Mouse (Mus musculus) brain, adult 2 months (tissue): Measurements from ENCODE around the gene Rita1.

Source experiments
- DNase-seq: peaks from one replicate; pipeline ENCODE4 v3.0.0; 2011; ENCODE audit warnings: low read depth, low spot score

Rita1 gene

DNA sequence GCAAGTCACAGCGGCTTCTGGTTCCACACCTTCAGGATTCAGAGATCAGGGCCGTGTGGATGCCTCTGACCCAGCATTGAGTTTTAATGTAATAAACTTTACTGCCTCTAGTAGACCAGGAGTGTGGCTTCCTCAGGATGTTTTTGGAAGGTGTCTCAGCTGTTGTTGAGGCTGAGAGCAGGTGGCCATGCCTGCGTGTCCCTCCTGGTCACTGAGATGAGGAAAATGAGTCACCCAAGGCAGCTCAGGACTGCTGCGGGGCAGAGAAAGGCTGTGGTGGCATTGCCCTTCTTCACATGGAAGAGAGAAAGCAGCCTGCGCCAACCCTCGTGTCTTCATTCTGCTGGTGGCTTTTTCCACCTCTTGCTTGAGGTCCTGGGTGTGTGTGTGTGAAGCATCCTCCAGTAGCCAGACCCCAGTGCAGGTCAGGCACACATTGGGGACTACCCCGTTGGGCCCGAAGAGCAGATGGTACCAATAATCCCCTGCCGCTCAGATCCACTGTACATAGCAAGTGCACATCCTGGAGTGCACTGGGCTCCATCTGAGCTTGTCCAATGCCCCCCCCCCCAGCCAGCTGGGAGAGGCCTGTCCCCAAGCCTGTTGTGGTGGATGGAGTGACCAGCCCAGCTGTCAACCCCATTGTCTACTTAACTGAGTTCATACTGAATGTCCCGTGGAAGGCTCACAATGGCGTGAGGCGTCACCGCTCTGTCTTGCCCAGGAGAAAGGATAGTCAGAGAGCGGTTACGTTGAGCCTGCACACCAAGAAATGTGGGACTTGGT lies 15.3 kb upstream of the Rita1 start:
- no peak for DNase-seq

DNA sequence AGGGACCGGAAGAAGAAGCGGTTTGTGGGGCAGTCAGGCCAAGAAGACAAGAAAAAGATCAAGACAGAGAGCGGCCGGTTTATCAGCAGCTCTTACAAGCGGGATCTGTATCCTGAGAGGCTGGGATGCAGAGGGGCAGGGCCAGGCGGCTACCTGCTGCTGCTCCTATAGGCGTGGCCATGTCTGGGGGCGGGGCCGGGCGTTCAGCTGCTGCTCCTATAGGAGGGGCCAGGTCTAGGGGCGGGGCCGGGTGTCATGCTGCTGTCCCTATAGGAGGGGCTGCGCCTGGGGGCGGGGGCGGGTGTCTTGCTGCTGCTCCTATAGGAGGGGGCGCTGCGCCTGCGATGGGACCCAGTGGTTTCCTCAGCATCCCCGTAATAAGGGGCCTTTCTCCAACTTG lies 14.0 kb upstream of the Rita1 start:
- DNase-seq = no peak

DNA sequence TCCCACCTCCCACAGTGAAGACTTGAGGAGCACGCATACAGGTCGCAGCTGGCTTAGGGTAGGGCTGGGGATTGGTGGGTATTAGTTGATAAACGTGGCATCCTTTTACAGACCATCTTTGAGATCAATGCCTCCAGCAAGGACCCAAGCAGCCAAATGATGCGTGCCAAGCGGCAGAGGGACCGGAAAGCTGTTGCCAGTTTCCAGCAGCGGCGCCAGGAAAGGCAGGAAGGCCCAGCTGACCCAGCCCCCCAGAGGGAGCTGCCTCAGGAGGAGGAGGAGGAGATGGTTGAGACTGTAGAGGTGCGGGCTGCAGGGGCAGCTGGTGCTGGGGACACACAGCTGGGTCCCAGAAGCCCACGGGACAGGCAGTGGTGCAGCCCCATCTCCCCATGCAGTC lies 12.0 kb upstream of the Rita1 start:
- DNase-seq = no peak

DNA sequence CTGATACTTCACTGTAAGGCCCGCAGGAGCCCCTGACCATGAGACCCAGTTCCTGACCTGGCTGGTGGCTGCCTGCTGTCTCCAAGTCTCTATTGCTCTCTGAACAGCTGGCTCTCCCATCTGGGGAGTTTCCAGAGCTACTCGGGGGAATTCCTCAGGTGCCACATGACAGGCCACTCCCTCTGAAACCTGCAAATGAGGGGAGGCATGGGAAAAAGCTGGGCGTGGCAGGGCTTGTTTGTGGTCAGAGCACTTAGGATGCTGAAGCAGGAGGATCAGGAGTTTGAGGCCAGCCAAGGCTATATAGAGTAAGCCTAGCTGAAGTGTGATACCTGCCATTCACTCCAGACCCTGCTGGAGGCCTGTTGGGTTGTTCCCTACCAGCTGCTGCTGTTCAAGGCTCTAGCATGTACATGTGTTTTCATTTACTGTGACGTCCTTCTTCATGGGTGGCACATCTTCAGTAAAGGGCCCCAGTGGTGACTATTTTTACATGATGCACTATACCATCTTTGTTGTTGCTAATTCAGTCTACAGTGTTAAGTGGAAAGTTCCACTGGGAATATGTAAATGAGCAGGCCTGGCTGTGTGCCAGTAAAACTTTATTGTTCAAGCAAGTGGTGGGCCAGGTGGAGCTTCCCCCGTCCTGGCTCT lies 9.9 kb upstream of the Rita1 start:
- no peak for DNase-seq

DNA sequence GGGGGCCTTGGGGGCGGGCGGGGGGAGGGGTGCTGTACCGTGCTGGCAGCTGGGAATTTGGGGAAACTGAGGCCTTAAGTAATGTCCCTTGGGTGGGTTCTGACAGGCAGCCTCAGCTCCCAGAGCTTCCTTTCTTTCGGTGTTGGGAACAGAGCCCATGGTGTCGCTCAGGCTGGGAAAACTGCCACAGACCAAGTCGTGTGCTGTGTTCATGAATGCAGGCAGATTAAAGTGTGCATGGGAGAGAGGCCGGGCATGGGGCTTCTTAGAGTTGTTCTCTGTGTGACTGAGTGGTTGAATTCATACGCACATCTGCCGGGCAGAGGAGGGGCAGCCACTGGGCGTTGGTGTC lies 9.4 kb upstream of the Rita1 start:
- DNase-seq = peak; percentile 53

DNA sequence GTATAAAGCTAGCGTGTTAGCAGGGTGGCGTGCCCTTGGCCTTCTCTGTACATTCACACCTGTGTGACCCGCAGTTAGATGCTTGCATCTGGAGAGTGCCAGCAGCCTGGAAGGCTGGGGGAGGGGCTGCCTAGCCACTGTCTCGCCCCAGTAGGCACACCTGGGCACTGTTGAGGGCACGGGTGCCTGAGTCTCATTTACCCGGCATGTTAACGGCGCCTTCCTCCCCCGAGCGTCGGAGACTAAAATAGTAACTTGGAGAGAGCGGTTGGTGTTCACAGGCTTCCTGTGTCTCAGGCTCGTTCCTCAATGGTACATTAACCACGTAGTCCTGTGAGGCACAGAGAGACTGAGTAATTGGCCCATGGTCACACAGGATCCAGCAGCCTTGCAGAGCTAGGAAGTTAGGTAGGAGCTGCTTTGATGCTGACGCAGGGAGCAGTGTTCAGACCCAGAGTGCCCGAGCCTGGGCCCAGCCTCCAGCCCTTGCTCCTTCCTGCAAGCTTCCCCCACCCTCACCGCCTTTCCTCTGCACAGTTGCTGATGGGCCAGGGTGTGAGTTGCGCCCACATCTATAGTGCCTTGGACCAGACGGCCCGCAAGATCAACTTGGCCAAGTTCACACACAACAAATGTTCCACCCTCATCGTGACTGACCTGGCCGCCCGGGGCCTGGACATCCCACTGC lies 8.8 kb upstream of the Rita1 start:
- DNase-seq = peak; percentile 66

DNA sequence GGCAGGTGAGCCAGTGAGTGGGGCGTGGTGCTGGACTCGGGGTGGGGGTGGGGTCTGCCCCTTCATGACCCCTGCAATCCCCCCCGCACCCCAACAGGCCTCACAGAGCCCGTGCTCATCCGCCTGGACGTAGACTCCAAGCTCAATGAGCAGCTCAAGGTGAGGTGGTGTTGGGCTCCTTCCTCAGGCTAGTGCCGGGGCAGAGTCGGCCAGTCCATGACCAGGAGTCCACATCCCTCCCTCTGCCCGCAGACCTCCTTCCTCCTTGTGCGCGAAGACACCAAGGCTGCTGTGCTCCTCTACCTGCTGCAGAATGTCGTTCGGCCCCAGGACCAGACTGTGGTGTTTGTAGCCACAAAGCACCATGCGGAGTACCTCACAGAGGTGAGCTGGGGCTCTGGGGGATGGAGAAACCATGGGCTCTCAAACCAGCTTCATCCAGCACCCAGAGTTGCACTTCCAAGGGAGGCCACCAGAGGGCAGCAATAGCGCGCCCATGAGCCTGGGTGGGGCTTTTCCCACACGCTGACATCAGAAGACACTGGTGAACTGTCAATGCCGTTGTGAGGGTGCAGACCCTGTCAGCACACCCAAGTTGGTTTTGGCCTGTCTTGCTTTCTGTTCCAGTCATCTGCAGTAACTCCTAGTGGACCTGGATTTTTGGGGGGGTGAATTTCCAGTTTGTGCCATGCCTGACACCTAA lies 8.1 kb upstream of the Rita1 start:
- DNase-seq = peak; percentile 82

DNA sequence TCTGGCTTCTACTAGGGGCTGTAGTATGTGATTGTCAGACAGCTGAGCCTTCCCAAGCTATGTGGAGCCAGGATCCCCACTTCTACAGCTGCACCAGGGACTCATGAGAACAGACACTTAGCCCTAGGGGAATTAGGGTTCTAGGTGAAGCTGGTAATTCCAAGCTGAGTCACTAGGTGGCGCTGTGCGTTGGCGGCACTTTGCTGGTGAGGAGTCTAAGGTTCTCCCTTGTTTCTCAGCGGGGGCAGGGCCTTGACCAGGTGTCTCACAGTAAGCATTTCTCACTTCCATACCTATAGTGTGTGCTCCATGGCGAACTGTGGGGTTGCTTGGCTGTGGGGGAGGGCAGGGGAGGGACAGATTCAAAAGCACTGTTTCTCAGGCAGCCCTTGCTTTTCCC lies 6.8 kb upstream of the Rita1 start:
- DNase-seq = peak; percentile 71

DNA sequence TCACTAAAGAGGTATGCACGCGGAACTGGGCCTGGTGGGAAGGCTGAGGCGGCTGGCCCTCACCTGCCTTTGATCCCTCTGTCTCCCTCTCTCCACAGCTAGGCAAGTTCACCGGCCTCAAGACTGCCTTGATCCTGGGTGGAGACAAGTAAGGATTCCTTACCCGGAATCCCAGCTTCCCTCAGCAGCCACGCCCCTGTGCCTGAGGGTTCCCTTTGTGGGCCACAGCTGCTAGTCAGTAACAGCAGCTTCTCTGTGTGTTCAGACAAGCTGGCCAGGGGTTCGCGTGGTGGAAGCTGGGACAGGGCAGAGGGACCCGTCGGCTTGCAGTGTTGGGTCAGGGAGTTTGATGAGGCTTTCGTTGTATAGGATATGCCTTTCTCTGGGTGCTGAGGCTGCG lies 6.4 kb upstream of the Rita1 start:
- no peak for DNase-seq

DNA sequence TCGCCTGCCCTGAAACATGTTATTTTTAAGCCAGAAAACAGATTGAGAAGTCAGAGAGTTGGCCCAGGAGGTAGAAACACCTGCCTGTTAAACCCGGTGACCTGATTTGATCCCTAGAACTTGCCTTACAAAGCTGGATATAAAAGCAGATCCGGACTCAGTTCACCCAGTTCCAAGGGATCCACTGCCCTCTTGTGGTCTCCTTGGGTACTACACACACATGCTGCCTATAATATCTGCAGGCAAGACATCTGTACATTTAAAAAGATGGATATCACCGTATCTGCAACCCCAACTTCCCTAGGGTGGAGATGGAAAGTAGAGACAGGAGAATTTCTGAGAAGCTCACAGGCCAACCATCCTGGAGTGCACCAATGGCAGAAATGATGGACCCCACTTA lies 3.5 kb upstream of the Rita1 start:
- no peak for DNase-seq

DNA sequence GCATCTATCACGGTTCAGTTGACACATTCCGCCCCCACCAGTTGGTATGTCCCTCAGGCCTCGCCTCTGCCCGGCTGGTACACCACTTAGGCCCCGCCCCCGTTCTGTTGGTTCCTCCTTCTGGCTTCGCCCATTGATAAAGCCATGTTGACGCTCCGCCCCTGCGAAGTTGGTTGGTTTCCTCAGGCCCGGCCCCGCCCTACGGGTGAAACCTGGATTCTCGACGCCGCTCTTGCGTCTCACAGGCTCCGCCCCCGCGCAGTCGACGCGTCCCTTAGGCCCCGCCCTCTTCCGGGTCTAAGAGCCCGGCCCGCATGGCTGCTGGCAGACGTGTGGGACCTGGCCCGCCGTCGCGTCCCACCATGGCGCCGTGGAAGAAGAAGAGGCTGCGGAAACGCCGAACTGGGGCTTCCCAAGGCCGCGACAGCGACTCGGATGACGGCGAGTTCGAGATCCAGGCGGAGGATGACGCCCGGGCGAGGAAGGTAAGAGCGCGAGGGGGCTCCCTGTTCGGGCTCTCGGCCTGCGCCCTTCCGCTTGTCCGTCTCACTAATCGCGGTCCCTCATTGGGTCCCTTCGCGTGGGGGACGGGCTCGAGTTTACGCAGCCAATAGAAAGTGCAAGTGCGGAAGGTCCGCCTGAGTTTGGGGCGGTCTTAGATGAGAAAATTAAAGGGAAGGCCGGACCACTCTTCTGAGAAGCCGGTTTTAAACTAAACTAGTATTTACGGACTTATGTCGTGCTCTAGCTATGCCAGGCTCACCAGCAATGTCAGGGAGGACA lies 624 bp upstream of the Rita1 start:
- peak; percentile 100 for DNase-seq

DNA sequence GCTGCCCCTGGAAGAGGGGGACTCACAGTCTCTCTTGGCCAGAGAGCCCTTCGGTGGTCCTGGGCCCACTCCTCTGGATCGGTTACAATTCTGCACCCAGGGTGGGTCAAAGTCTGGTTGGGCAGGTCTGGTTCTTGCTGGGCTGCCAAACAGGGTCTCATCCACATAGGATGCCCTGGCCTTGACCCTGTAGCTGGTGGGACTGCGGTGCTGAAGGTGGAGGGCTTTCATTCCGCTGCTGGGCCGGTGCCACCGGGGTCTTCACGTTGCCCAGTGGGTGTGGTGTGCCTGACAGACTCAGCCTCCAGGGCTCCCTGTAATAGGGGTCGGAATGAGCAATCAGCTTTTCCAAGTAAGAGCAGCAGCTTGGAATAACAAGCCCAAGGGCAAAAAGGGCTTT lies 973 bp downstream of the Rita1 start:
- DNase-seq = no peak

DNA sequence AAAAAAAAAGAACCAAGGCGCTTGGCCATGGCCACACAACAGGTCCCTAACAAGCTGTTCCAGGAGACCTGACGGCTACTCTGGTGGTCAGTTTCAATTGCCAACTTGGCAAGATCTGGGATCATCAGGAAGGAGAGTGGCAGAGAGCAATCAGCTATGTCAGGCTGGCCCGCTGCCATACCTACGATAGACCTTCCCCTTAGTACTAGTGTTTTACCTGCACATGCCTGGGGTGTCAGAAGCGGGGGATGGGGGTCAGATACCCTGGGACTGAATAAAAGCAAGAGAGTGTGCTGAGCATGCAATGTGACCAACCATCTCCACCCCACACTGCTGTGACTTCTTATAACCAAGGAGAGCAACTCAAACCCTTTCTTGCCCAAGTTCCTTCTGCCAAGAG lies 1.5 kb downstream of the Rita1 start:
- DNase-seq = no peak

DNA sequence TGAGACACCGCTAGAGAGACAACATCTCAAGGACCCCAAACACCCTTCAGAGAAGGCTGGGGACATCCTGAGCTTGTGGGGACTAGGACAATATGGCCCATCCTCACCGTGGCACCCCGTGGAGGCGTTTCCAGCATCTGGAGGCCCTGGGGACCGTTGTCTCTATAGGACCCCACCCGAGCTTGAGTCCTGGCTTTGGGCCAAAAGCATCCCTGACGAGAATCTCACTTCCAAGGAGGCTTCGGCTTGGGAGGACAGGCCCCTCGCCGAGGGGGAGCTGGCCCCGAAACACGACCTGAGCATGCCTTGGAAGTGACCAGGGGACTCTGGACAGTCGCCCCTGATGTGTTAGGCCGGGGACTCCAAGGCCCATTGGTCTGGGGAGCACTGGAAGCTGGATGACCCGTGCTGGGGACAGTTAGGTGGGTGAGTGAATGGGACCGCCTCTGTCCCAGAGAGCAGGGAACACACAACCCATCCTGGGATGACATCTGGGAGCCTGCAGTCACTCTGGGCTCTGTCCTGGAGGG lies 3.1 kb downstream of the Rita1 start:
- no peak for DNase-seq

DNA sequence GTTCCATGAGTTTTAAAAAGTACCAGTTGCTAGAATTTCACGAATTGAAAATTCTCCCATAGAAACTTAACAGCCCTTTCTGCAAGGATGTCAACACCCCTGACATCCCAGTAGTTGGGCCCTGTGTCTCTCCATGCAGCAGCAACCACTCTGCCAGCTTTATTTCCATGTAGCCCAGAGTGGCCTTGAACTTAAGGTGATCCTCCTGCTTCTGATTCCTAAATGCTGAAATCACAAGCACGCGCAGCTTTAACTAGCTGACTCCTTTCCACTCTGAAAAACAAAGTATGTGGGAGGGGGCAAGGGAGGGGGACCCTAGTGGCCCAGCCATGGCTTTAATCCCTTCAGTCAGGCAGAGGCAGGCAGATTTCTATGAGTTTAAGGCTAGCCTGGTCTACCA lies 5.1 kb downstream of the Rita1 start:
- no peak for DNase-seq

DNA sequence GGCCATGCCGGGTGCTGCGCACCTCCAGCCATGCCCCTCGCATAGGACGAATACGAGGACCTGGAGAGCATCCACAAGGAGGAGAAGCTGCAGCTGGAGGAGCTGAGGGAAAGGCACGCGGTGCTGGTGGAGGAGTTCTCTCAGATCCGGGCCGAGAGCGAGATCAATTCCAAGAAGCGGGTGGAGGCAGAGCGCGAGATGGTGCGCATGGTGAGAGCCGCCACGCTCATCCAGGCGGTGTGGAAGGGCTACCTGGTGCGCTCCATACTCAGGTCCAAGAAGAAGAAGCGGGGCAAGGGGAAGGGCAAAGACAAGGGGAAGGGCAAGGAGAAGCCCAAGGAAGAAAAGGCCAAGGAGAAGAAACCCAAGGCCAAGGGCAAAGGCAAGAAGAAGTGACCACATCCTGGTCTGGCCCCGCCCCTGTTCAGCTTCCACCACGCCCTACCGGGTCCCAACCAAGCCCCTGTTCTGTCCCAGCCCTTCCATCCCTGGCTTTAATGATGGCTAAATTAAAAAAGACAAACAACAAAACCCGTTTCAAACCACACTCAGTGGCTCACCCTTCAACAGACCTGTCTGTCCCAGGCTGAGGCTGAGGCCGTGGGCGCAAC lies 5.7 kb downstream of the Rita1 start:
- peak; percentile 41 for DNase-seq

DNA sequence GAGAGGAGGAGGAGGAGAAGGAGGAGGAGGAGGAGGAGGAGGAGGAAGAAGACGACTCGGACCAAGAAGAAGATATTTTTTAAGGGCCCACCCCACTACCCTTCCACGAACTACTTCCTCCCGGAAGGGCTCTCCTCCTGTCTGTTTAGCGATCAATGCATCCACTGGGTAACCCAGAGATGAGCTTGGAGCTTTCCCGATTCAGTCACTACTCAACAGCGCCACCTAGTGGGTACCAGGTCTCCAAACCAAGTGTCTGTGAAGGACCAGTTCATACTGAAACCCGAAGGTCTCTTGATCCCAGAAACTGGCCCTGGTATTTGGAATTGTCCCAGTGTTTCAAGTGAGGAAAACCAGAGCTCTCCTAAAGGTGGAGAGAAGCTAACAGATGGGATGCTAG lies 6.7 kb downstream of the Rita1 start:
- peak; percentile 97 for DNase-seq

DNA sequence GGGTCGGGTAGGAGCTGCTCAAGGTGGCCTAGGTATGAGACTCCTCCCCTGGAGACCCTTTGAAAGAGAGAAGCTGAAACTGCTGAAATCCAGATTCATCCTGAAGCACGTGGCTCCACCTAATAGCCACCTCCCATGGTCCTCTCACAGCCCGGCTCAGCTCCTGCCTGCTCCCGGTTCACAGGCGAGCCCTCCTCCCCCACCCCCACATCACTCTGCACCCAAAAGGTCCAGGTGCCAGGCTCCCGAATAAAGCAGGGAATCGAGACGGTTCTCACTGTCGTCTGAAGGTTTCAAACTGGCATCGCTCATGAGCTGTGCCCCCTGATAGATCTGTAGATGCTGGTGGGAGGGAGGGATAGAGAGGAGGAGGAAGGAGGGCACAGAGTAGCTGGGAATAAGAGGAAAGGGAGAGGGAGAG lies 7.1 kb downstream of the Rita1 start:
- peak; percentile 32 for DNase-seq

DNA sequence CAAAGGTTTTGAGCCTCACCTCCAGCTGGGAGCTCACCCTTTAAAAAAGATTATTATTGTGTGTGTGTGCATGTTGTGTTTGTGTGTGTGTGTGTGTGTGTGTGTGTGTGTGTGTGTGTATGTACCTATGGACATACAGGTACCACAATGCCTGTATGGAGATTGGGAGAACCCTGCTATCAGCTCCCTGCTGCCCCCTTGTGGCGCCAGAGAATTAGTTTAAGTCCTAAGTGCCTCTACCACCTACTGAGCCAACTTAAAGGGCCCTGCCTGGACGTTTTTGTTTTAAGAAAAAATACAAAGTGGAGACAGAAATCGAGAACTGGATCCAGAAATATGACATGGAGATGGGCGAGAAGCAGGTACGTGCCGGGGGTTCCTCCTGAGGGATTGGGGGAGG lies 7.5 kb downstream of the Rita1 start:
- DNase-seq = peak; percentile 91

DNA sequence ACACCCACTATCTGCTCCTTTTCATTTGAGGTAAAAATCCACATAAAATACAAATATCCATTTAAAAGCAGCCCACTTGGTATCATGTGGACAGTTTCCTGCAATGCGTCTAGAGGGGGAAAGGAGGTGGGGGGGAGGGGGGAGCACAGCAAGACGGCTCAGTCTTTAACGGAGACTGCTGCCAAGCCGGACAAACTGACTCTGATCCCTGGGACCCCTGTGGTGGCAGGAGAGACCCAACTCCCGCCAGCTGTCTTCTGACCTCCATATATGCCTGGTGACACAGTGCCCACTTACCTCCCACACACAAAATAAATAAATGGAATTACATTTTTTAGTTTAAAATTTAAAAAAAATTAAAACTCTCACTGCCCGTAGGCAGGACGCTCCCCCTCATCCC lies 8.9 kb downstream of the Rita1 start:
- no peak for DNase-seq

DNA sequence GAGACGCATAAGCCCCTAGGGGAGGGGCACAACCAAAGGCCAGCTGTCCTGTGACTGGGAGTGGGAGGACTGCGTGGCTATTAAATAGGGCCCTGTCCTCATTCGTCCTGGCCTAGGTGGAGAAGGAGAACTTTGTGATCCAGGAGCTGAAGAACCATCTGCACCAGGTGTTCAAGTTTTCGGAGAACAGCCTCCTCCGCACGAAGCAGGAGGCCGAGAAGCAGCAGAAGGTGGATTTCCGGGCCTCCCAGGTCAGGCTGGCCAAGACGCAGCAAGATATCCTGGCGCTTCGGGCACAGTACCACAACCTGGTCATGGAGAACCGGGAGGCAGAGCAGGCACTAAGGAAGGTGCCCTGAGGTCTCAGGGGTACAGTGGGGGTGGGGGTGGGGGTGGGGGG lies 10.2 kb downstream of the Rita1 start:
- DNase-seq = no peak
